Mouse (Mus musculus): Measurements from ENCODE around the gene Zbed6.

The Zbed6 gene

DNA sequence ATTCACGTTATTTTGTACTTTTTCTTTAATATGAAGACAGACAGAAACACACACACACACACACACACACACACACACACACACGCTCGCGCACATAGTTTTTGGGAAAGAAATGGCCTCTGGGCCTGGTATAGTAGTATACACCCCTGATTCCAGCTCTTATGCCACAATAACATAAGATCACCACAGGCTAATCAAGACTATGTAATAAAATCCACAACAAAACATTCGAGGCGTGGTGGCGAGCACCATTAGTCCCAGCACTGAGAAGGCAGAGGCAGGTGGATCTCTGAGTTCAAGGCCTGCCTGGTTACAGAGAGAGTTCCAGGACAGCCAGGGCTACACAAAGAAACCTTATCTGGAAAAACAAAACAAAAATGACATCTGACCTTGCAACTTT lies 2.3 kb upstream of the Zbed6 start:
- no peak for DNase-seq (ENCODE audit: low spot score)

DNA sequence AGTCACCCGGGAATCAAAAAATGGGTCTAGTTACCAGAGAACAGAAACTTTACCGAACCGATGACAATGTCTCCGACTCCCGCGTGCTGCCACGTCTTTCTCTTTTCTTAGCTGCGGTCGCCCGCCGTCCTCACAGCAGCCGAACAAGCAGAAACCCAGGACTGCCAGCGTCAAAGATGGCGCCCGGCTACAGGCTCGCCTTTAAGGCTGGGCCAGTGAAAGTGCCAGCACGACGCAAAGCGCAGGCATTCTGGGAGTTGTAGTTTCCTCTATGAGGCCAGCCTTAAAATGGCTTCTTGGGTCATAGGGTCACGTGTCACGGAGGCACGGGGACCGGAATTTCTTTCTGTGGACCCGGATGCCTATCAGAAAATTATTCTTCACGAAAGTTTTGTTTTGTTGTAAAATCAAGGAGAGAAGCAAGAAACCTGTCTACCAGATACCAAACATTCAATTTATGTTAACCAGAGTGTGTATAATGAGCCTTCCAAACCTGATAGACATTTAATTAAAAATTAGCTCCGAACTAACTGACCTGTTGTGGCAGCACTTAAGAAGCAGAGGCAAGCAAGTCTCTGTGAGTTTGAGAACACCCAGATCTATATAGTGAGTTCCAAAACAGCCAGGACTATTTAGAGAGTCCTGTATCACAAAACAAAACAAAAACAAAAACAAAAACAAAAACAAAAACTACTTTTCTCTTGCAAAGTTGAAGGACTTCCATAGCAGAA lies 683 bp upstream of the Zbed6 start, which contains the start of gene Gm38394:
Gene Gm38394 (minus strand): TSS at position 116 of the 731 bp plus-strand sequence.
- peak; percentile 78 for DNase-seq (ENCODE audit: low spot score)

DNA sequence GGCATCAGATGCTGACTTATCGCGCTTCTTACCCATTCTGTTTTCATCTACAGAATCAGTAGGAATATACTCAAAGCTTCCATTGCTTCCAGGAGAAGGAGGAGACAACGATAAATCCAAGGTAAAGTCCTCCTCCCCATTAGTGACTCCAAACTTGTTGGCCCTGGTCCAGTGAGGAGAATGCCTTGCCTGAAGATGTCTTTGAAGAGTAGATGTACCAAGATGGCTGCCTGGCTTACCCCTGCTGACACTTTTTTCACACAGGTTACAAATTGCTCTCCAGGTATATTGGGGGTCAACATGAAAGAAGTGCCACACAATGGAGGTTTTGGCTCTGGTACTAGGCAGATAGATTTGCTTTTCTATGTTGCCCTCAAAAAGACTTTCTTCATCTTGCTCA lies 1.8 kb downstream of the Zbed6 start:
- DNase-seq (ENCODE audit: low spot score): no peak

DNA sequence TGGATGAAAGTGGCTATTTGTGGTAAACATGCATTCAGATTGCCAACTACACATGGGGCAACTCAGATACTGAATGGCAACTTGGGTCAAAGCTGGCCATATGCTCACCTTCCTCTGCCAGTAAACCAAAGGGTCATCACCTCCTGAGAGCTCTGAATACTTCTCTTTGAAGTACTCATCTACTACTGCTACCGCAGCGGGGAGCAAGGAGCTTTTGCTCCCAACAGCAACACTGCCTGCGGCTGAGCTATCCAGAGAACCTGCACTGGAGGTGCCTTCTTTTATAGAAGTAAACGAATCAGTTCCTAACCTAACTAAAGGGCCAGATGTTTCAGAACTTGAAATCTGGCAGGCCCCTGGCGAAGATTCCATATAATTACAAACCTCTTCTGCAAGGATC lies 3.9 kb downstream of the Zbed6 start:
- DNase-seq (ENCODE audit: low spot score): no peak

DNA sequence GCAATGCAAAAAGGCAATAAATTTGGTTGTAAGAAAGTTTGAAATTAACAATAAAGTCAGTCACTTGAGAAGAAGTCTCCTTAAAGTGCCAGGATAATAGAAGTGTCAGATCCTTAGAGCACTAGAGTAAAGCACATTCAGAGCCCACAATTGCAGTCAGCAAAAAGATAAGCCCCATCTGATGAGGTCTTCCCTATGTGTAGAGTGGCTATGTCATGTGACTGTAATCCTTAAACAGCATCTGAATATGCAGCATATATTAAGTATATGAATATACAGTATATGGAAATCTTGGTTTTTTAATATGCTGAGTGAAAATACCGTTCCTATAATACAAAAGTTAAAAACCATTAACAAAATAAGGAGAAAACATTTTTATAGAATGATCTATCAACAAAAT lies 7.7 kb downstream of the Zbed6 start:
- DNase-seq (ENCODE audit: low spot score): no peak

DNA sequence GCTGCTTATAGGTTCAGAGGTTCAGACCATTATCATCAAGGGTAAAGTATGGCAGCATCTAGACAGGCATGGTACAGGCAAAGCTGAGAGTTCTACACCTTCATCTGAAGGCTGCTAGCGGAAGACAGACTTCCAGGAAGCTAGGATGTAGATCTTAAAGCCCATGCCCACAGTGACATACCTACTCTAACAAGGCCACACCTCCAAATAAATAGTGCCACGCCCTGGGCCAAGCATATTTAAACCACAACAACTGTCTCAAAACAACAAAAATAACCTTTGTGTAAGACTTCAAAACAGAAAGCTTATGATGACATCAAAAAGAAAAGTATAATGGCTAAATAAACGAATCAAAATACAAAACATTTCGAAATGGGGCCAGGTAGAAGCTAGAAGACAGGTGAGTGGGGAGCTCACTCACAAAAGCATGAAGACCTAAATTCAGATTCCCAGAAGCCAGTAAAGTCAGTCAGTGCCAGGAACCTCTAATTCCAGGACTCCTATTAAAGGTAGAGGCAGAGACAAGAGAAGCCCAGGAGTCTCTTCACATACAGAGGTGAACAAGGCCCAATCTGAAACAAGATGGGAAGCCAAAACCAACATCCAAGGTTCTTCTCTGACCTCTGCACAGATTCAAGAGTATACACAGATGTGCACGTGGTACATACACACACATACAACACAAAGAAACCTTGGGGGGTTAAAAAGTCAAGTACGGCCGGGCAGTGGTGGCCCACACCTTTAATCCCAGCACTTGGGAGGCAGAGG lies 10.2 kb downstream of the Zbed6 start:
- no peak for DNase-seq (ENCODE audit: low spot score)

DNA sequence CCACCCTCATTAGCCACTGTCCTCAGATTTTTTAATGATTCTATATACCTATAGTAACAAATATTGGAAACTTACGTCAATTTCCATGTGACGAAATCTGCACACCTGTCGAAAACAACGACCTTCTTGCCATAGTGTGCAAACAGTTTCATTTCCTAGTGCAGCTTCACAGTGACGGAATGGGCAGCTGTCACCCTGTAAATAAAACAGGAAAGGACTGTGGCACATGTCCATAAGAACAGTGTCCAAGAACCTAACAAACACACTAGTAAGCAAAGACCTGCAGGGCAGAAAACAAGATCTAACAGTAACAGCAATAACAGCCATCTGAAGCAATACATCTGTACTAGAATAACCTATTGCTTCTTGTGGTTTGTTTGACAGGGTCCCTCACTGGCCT lies 15.0 kb downstream of the Zbed6 start:
- DNase-seq (ENCODE audit: low spot score): no peak

DNA sequence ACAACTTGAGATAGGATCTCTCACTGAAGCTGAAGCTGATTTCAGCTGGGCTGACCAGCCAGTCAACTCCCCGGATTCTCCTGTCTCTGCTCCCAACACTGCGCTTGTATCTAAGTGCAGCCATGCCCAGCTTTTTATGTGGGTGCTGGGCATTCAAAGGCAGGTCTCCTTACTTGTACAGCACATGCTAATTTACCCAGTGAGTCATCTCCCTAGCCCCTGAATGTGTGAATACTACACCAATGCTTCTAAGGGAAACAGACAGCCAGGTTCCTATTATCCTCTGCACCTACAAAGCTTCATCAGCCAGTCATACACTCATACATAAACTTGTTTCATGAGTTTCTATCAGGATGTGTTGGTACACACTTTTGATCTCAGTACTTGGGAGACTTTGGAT lies 19.5 kb downstream of the Zbed6 start:
- no peak for DNase-seq (ENCODE audit: low spot score)

DNA sequence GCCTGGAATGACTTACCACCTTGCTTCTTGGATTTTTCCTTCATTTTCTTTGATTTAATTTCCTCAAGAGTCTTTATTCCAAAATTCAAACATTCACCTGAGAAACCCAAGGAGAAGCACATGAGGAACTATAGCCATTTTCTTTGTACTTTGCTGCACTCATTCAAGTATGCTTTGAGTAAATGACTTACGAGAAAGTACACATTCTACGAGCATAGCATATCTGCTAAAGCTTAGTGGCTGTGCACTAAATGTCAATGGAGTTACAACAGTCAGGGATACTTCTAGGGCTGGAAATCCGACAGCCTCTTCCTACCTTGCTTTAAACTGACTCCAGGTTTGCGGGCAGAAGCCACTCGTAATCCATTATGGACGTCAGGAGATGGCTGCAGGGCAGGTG lies 22.2 kb downstream of the Zbed6 start:
- DNase-seq (ENCODE audit: low spot score): no peak

DNA sequence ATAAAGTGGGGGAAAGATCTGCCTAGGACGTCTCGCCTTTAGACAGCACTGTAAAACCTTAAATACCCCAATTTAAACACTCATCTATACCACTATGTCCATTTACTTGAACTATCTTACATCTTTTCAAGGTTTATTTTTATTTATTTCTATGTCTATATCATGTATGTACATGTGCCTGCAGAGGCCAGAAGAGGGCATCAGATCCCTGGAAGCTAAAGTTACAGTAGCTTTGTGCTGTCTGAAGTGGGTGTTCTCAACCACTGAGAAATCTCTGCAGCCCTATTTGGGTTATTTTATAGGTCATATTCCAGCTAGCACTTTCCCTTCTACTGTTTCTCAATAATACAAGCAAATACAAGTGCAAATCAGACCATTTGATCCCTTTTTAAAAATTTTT lies 28.5 kb downstream of the Zbed6 start:
- no peak for DNase-seq (ENCODE audit: low spot score)

DNA sequence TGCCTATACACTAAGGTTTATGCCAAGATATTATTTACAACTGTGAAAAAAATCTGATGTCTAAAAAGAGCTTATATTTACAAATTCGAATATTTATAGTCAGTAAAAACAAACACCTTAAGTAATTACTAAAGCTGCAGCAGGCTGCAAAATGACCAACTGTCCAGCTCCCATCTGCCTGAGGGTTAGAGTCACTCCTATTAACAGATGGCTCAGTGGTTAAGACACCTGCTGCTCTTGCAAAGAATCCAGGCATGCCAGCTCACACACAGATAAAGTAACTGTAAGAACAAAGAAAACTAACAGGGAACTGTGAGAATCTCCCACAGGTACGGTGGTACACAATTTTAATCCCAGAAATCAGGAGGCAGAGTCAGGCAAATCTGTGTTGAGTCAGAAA lies 35.6 kb downstream of the Zbed6 start:
- DNase-seq (ENCODE audit: low spot score): no peak

DNA sequence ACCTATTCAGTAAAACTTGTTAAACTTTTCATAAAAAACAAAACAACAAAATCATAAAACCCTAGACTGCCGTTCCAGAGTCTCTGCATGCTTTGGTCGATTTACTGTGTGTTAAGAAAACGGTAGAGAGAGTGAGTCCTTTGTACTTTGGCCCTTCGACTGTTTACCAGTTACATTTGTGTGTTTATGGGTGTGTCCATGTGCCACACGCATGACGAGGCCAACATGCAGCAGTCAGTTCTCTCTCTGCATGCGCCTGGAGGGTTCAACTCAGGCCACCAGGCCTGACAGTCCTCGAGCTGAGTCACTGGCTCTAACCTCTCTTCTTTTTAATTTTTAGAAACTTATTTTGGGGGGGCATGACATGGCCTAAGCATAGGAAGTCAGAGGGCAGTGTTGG lies 42.4 kb downstream of the Zbed6 start:
- DNase-seq (ENCODE audit: low spot score): no peak

DNA sequence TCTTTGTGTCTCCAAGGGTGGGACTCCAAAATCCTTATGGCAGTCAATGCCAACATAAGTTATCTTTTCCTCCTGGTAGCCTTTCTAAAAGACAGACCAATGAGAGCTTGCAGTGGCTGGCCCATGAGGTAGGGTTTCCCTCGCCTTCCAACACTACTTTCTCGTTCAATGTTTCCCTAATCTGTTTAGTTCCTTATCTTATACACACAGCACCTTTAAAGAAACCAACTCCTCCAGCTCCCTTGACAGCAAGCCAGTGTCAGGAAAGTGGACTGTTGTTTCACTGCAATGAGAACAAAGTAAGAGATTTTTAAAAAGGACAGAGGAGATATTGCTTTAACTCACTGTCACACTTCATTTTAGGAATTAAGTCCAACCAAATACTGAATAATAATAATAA lies 42.8 kb downstream of the Zbed6 start:
- no peak for DNase-seq (ENCODE audit: low spot score)

DNA sequence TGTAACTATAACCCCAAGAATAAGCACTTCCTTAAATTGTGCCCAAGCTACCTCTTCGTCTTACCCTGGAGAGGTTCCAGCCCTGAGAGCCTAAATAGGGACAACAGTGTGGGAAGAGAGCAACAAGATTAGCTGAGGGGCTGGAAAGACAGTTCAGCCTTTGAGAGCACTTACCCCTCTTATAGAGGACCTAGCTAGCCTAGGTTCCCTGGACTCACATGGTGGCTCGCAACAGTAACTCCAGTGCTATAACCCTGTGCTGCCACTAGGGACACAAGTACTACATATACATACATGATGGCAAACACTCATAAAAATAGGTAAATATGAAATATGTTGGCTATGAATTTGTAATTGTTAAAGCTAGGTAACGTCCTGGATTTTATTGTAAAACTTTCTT lies 46.9 kb downstream of the Zbed6 start:
- no peak for DNase-seq (ENCODE audit: low spot score)

DNA sequence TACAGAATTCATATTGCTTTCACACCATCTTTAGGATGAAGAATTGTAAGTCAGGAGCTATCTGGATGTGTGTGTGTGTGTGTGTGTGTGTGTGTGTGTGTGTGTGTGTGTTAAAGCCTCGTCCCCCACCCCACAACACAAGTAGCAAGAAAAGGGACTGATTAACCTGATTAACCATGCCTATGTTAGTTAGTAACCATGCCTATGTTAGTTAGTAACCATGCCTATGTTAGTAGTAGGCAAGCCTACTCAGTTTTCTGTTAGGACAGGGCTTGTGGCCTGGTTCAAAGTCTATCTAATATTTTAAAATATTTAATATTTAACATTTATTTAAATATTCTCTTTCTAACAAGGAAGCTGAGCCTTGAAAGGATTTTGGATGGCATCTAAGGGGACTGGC lies 49.2 kb downstream of the Zbed6 start:
- DNase-seq (ENCODE audit: low spot score): no peak

DNA sequence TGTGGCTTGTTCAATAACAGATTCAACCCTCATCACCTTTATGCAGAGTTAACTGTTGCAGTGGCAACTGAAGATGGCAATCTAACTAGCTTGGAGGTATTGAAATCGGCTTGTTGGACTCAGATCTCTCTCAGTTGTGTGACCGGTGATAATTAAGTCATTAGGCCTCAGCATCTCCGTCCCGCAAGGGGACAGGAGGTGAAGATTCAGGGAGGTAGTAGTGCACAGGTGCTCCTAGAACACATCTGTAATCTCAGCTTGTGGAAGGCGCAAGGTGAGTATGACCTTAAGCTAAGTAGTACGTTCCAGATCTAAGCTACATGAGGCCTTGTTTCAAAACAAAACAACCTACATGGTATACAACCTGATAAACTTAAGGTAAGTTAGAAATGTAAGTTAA lies 50.1 kb downstream of the Zbed6 start:
- DNase-seq (ENCODE audit: low spot score): no peak

DNA sequence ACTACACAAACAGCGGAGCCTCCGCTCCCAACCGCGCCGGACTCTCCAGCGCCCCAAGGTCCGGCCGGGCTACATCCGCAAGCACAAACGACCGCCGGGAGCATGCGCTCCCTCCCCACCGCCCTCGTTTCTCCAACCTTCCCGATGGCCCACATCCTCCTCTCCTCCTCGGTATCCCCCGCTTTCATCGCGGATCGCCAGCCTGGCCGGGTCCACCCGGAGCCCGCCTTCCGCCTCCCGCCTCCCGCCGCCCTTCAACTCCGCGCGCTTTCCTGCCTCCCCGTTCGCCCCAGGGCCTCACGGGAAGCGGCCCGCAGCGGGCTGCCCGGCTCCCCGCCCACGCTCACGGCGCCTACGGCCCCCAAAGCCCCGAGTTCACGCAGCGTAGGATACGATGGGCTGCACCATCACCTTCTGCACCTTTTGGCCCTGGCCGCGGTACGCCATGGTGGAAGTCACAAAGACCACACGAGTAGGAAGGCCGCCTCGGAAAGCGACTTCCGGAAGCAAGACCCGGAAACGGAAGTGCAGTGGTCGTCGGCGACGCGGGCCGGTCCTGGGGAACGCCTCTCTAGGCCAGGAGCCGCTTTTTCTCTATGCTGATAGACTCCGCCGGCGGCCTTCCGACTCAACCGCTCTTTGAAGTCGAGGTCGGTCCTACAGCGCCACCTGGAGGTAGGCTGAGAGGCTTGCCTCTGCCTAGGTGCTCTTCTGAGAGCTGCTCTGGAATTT lies 50.7 kb downstream of the Zbed6 start, which contains the start of gene Snrpe:
Gene Snrpe (minus strand): TSS at position 521 of the 732 bp plus-strand sequence.
- peak; percentile 95 for DNase-seq (ENCODE audit: low spot score)

All from ovary, postnatal 14 days (tissue).